Mouse (Mus musculus): ENCODE measurements around the gene Hist2h3c2. TPM values are rescaled to one million over a fixed set of nuclear protein-coding genes. Genes with fewer than 3 reads are reported as not detected.
"Not testable (repeated sequence)": the region's sequence is repeated elsewhere in the genome, so short reads cannot be mapped to it uniquely, and the experiment has no call there.

Gene Hist2h3c2
- polyA plus RNA-seq, 1 experiment from 2014 or later, result 1.3 TPM

DNA sequence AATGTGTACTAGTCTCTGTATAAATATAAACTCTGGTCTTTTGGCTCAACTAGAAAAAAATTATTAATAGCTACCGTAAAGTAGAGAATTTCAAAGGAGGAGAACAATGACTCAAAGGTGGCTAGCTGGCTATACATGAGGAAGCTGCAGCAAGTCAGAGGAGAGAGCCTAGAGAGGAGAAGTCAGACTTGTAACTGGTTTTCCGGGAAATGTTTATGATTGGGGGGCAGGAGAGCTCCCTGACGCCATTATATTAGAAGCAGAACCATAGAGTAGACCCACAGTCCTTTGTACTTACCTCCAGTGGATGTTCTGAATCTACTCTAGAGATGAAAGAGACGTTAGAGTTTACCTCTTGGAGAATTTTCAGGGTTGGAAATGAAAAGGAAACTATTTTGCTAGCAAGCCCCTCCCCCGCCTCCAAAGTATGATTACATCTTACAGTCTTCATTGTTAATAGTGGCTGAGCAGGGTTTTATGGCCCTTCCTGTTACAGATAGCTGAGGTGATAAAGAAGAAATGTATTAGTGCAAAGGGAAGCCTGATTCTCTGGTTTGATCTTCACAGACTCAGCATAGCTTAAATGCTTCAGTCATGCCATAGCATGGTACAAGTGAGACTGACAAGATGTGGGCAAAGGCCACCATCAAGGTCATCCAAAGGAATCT lies 17.1 kb upstream of the Hist2h3c2 start:
- Histone ChIP-seq H3K9me3 (replicated peaks) (no peaks in the 10 kb centered on the region), H3K27me3 (replicated peaks) (no peaks in the 10 kb centered on the region), H3K27ac (replicated peaks) (no peak overlapping the region), H3K4me2 (no peak overlapping the region), H3K36me3 (no peaks in the 10 kb centered on the region), H3K4me3 (replicated peaks) (no peak overlapping the region), H3K9ac (replicated peaks) (no peak overlapping the region), H3K4me1 (no peaks in the 10 kb centered on the region)
- ATAC-seq (ENCODE audit: low FRiP score), result no peak
- 83% methylated on average over 5 of the region's 5 CpGs for WGBS

DNA sequence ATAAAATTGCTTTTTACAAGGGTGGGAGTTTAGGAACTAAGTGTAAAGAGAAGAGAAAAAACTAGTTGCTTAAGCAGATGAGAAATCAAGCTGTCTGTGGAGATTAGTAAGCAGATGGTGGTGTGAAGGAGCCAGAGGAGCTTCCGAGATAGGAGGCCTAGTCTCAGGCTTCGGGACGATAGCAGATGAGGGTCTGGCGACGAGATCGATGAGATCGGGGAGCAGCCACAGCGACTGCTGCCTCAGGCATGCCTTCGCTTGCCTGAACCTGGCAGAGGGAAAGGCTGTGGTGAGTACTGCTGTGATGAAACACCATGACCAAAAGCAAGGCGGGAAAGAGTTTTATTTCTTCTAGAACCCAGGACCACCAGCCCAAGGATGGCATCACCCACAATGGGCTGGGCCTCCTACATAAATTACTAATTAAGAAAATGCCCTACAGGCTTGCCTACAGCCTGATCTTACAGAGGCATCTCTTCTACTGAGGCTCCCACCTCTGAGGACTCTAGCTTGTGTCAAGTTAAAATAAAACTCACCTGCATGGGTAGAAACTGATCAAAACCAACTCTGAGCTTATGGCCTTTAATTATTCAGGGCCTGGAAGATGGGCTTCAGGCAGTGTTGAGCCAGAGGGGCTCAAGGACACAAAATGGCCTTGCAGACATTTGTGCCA lies 15.9 kb upstream of the Hist2h3c2 start:
- no peak for ATAC-seq (ENCODE audit: low FRiP score)
- no peak overlapping the region for H3K27ac ChIP-seq (replicated peaks)
- WGBS, result 46% methylated on average over 10 of the region's 10 CpGs
- no peaks in the 10 kb centered on the region for H3K9me3 ChIP-seq (replicated peaks)
- H3K4me1 ChIP-seq, result no peaks in the 10 kb centered on the region
- no peaks in the 10 kb centered on the region for H3K27me3 ChIP-seq (replicated peaks)
- no peaks in the 10 kb centered on the region for H3K36me3 ChIP-seq
- no peak overlapping the region for H3K4me2 ChIP-seq
- H3K9ac ChIP-seq (replicated peaks), result no peak overlapping the region
- no peak overlapping the region for H3K4me3 ChIP-seq (replicated peaks)

GRCm38 (mm10) chr3:96251787-96252186 lies 12.9 kb upstream of the Hist2h3c2 start:
- no peaks in the 10 kb centered on the region for H3K36me3 ChIP-seq
- H3K27me3 ChIP-seq (replicated peaks), result no peaks in the 10 kb centered on the region
- H3K9ac ChIP-seq (replicated peaks), result no peak overlapping the region
- ATAC-seq (ENCODE audit: low FRiP score), result no peak
- peaks cover 5% of the 10 kb centered on the region for H3K4me1 ChIP-seq
- H3K27ac ChIP-seq (replicated peaks), result no peak overlapping the region
- WGBS, result 95% methylated on average over 3 of the region's 3 CpGs
- no peaks in the 10 kb centered on the region for H3K9me3 ChIP-seq (replicated peaks)
- no peak overlapping the region for H3K4me2 ChIP-seq
- no peak overlapping the region for H3K4me3 ChIP-seq (replicated peaks)

DNA sequence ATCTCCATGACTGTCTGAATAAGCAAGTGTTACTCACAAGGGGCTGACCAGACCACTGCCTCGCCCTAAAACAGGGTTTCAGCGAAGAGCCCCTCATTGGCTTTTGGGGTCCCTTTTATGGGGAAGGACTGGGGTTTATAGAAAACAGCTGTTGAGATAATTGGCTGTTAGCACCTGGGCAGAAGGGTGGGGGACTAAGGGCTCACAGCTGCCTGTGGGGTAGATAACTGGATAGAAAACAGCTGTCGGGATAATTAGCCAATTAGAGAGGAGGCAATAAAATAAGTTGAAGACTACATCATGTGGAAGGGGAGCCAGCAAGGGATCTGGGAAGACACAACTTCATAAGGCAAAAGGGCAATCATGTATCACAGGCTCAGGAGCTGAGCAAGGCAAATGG lies 12.0 kb upstream of the Hist2h3c2 start:
- no peak overlapping the region for H3K9ac ChIP-seq (replicated peaks)
- no peak overlapping the region for H3K4me2 ChIP-seq
- no peaks in the 10 kb centered on the region for H3K27me3 ChIP-seq (replicated peaks)
- H3K4me3 ChIP-seq (replicated peaks), result no peak overlapping the region
- WGBS, result 58% methylated on average over 3 of the region's 3 CpGs
- H3K27ac ChIP-seq (replicated peaks), result no peak overlapping the region
- H3K4me1 ChIP-seq, result peaks cover 5% of the 10 kb centered on the region
- no peaks in the 10 kb centered on the region for H3K36me3 ChIP-seq
- ATAC-seq (ENCODE audit: low FRiP score), result no peak
- H3K9me3 ChIP-seq (replicated peaks), result no peaks in the 10 kb centered on the region

DNA sequence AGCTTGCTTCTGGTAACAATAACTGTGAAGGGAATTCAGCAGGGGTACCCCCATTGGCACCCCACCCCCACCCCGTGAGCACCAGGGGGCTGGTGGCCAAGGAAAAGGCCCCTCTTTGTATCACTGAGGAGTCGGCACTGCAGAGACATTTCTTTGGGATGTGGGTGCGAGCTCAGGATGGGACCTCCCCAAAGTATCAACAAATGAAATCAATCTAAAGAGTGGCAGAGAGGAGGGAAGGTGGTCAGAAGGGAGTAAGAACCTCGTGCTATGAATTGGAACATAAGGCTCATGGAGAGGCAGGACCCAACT lies 10.1 kb upstream of the Hist2h3c2 start:
- Histone ChIP-seq H3K4me3 (replicated peaks) (no peak overlapping the region), H3K36me3 (no peaks in the 10 kb centered on the region), H3K4me1 (peaks cover 13% of the 10 kb centered on the region), H3K4me2 (0 out of 2 replicates have a peak overlapping the region, but pooled peaks have one; percentile 50), H3K27ac (replicated peaks) (no peak overlapping the region), H3K27me3 (replicated peaks) (no peaks in the 10 kb centered on the region), H3K9ac (replicated peaks) (no peak overlapping the region), H3K9me3 (replicated peaks) (no peaks in the 10 kb centered on the region)
- 50% methylated on average over 4 of the region's 4 CpGs for WGBS
- no peak for ATAC-seq (ENCODE audit: low FRiP score)

- peaks cover 18% of the 10 kb centered on the region for H3K4me1 ChIP-seq
- no peak overlapping the region for H3K4me3 ChIP-seq (replicated peaks)
- H3K9me3 ChIP-seq (replicated peaks), result no peaks in the 10 kb centered on the region
- no peak overlapping the region for H3K27ac ChIP-seq (replicated peaks)
- no peaks in the 10 kb centered on the region for H3K27me3 ChIP-seq (replicated peaks)
- no peaks in the 10 kb centered on the region for H3K36me3 ChIP-seq
- 48% methylated on average over 6 of the region's 6 CpGs for WGBS
- no peak overlapping the region for H3K9ac ChIP-seq (replicated peaks)
- peak overlapping the region; percentile 50 for H3K4me2 ChIP-seq
- no peak for ATAC-seq (ENCODE audit: low FRiP score)
Measured at GRCm38 (mm10) chr3:96248141-96249033, 9.5 kb upstream of the Hist2h3c2 start.

DNA sequence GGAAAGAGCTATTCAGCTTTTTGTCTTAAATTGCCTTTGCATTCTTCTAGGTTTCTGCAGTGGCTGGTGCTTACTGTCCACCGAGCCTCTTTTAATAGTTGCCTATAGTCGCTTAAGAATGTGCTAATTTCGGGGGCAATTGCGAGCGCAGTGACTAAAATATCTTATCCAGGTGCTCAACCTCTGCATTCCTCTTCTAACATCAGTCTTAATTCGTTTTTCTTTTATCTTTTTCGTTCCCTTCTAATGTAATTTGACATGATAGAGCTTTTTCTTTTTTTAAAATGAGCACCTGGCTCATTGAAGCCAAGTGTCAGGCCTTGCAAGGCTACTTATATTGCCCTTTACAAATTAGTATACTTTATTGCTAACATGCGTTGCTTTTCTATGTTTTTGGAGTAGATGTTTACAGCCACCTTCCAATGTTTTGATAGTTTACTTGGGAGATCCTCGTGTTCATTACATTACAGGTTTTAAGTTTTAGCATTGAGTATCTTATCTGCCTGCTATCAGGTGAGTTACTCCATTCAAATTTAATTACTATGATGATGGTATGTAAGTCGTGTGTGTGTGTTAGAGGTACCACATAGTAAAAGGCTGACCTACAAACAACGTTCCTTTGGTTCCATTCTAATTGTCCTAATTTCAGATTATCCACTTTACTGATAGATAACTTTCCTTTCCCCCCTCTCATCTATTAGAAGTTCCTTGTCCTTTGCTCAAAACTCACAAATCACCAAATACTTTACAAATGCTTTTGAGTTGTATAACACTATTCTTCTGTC lies 8.6 kb upstream of the Hist2h3c2 start:
- Histone ChIP-seq H3K36me3 (no peaks in the 10 kb centered on the region), H3K9me3 (replicated peaks) (no peaks in the 10 kb centered on the region), H3K9ac (replicated peaks) (0 out of 2 replicates have a peak overlapping the region, but pooled peaks have one; percentile 2), H3K27ac (replicated peaks) (no peak overlapping the region), H3K4me1 (peaks cover 18% of the 10 kb centered on the region), H3K4me2 (peak overlapping the region; percentile 50), H3K4me3 (replicated peaks) (peak overlapping the region; percentile 23; the same call in 1 of the 2 replicates), H3K27me3 (replicated peaks) (no peaks in the 10 kb centered on the region)
- 7% methylated on average over 11 of the region's 11 CpGs for WGBS
- ATAC-seq (ENCODE audit: low FRiP score), result no peak

GRCm38 (mm10) chr3:96246427-96246856 lies 7.5 kb upstream of the Hist2h3c2 start, which contains the start of gene Hist2h3c1:
Gene Hist2h3c1, plus strand, starts transcription at chr3:96246685.
- WGBS, result no CpG with 5 or more reads among the region's 47 CpGs
- H3K4me2 ChIP-seq, result peak within 1 kb of the TSS; percentile 50
- ATAC-seq (ENCODE audit: low FRiP score), result peak; percentile 89
- H3K27ac ChIP-seq (replicated peaks), result peak within 1 kb of the TSS; percentile 72; the same call in 1 of the 2 replicates
- H3K4me1 ChIP-seq, result peaks cover 18% of the 10 kb centered on the region
- H3K9ac ChIP-seq (replicated peaks), result 0 out of 2 replicates have a peak within 1 kb of the TSS, but pooled peaks have one; percentile 2
- H3K27me3 ChIP-seq (replicated peaks); H3K36me3 ChIP-seq; H3K9me3 ChIP-seq (replicated peaks): not testable (repeated sequence)
- peak within 1 kb of the TSS; percentile 34 for H3K4me3 ChIP-seq (replicated peaks)

DNA sequence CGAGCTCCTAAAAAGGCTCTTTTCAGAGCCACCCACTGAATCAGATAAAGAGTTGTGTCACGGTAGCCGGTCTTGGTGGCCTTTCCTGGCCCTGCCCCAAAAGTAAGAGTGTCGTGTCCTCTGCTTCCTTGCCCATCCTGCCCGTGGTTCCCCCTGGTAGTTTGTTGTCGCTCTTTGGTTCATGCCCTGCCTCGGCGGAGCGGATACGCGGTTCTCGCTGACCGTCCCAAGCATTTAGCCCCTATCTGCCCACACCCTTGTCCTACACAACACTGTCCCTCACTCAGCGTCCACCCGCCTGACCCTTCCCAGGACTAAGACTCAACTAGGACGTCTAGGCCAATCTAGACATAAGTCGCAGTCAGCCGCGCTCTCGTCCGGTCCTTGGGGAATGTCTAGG lies 7.1 kb upstream of the Hist2h3c2 start:
- H3K9ac ChIP-seq (replicated peaks); H3K27me3 ChIP-seq (replicated peaks); H3K36me3 ChIP-seq; H3K9me3 ChIP-seq (replicated peaks): not testable (repeated sequence)
- WGBS, result 0% methylated on average over 10 of the region's 21 CpGs
- peak overlapping the region; percentile 72; the same call in 1 of the 2 replicates for H3K27ac ChIP-seq (replicated peaks)
- peak; percentile 37 for ATAC-seq (ENCODE audit: low FRiP score)
- peak overlapping the region; percentile 34 for H3K4me3 ChIP-seq (replicated peaks)
- peaks cover 19% of the 10 kb centered on the region for H3K4me1 ChIP-seq
- peak overlapping the region; percentile 44 for H3K4me2 ChIP-seq

DNA sequence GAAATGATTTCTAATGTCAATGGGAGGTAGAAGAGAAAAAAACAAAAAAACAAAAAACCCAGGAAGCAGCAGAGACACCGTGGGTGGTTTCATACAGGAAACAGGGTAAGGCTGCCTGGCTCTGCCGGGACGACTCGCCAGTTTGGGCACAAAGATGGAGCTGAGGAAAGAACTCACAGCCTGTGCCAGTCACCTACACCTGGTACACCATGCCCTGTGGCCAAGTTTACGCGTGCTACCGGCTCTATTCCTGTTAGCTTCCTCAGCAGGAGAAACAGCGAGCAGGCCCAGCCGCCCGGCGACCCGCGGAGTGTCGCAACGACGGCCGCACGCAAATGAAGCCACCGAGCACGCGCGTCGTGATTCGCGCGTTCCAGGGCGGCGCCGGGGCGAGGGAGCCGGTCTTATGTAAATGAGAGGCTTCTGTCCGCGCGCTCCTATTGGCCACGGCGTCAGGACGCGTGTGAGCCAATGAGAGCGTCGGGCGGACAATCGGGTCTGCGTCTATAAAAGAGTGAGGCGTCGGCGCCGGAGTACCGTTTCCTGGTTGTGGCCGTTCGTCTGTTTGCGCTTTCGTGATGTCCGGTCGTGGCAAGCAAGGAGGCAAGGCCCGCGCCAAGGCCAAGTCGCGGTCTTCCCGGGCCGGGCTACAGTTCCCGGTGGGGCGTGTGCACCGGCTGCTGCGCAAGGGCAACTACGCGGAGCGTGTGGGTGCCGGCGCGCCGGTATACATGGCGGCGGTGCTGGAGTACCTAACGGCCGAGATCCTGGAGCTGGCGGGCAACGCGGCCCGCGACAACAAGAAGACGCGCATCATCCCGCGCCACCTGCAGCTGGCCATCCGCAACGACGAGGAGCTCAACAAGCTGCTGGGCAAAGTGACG lies 6.3 kb upstream of the Hist2h3c2 start, which contains the start of gene Hist2h2aa1:
Gene Hist2h2aa1 (plus strand): TSS at position 495 of the 884 bp plus-strand sequence.
- WGBS, result under 1% methylated on average over 40 of the region's 88 CpGs
- not testable (repeated sequence) for H3K27me3 ChIP-seq (replicated peaks); H3K9me3 ChIP-seq (replicated peaks); H3K36me3 ChIP-seq
- H3K4me2 ChIP-seq, result peak within 1 kb of the TSS; percentile 56
- ATAC-seq (ENCODE audit: low FRiP score), result peak; percentile 91
- H3K27ac ChIP-seq (replicated peaks), result peak within 1 kb of the TSS; percentile 97
- peak within 1 kb of the TSS; percentile 48 for H3K4me3 ChIP-seq (replicated peaks)
- peaks cover 23% of the 10 kb centered on the region for H3K4me1 ChIP-seq
- peak within 1 kb of the TSS; percentile 69 for H3K9ac ChIP-seq (replicated peaks)

Data from neural tube, embryonic 15.5 days (tissue).